Mouse (Mus musculus): ENCODE data around the gene Pbx3.

DNA sequence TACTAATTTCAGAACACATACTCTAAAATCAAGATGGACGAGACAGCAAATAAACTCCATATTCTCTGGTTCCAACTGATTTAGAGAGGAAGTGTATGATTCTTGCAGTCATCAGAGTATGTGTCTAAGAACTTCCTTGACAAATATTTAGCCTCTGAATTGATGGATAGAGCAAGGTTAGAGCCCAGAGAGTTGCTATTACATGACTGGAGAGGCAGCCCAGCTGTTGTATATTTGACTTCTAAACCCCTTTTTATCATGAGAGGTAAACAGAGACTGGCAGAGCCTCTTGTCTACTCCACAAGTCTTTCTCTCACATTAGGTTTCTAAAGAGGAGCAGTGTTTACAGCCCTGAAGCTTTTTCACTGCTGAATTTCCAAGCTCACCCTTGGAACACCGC, 115.3 kb downstream of the Pbx3 start:
- no peak for TF ChIP-seq CTCF (IDR thresholded peaks at IDR 0.05; ENCODE audit: low read depth)
- no peak for TF ChIP-seq EP300 (IDR thresholded peaks at IDR 0.05; ENCODE audit: low read depth)
